Mouse (Mus musculus) thymus, postnatal 36 days (tissue): ENCODE measurements around the gene Doc2b.
"Not testable (repeated sequence)": the region's sequence is repeated elsewhere in the genome, so short reads cannot be mapped to it uniquely, and the experiment has no call there.

Experiments
- DNase-seq, 2 experiments: peaks; one replicate each; pipeline ENCODE4 v3.0.0; 2022; ENCODE audit warnings: mixed read lengths in 2 of 2

The Doc2b gene

DNA sequence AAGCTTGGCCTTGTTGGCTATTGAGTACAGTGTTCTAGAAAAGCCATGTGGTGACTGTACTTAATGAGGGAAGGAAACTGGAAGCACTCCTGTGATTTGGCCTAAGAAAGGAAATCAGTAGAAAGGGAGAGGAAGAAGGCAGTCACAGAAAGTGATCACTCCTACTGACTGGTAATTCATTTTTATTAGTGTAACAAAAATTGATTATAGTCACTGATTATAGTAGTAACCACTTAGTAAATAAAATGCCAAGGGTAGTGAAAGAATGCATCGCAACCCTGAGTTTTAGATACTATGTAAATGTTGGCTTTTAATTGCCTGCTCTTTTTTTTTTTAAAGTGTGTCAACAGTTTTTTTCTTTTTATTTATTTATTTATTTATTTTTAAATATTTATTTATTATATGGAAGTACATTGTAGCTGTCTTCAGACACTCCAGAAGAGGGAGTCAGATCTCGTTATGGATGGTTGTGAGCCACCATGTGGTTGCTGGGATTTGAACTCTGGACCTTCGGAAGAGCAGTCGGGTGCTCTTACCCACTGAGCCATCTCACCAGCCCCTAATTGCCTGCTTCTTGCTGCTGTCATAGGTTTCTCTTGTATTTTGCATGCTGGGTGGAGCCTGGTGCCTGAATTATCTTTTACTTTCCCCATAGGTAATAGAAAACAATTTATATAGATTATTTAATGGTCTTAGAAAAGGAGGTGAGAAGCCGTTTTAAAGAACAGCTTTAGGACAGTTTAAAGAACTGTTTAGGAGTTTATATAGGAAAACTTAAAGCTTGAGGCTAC, 60.2 kb downstream of the Doc2b start:
- DNase-seq = no peak

DNA sequence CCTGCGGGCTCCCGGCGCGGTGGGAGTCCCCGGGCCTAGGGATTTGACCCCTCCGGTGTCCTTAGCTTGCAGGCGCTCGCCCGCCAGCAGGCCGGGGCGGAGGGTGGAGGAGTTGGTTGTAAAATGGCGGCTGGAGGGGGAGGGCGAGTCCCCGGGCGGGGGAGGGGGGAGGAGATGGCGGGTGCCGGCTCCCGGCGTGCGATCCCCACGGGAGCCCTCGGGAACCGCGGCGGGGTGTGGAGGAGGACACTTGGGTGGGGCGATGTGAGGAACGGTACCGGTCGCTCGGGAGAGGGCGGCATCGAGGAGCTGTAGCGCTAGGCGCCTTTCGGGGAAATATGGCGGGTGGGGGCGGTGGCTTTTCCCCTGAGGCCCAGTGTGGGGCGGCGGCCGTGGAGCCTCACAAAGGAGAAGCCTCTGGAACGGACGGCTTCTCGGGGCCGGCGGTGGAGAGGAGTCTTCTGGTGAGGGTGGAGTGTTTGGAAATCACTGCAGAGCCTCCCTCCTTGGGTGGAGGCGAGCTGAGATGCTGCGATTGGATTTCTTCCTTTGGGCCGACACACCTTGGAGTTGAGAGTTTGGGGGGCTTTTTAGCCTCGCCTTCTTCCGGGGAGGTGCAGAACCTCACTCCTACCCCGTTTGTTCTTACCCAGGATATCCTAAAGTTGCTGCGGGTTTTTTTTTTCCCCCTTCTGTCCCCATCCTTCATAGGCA, 62.5 kb downstream of the Doc2b start:
- DNase-seq = peak; percentile 76 to 82

DNA sequence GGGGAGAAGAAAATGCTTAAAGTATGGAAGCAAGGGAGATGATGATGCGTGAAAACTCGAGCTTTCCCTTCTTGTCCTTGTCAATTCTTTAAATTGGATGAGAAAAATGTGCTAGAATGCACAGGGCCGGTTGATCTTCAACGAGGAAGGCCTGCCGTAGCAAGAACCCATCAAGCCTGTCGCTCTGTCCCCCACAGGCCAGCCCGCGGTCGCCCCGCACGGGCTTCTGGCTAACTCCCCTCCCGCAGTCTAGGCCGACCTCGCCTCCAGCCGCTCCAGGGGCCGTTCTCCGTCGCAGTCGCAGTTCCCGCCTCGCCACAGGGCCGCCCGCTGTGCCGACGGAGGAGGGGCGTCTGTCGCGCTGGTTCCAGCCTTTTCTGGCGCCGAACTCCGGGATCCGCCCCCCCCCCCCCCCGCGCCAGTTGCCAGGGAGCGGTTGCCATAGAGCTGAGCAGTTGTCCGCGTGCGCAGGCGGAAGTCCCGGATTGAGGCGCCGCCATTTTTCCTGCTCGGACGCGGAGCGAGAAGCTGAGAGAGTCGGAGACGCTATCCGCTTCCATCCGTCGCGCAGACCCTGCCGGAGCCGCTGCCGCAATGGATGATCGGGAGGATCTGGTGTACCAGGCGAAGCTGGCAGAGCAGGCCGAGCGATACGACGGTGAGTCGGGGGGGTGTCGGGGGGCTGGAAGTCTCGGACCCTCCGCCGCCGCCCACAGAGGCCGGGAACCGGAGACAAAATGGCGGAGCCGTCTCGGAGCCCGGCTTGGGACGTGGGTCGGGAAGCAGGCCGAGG, 63.2 kb downstream of the Doc2b start, which contains the start of gene Ywhae:
Gene Ywhae (plus strand): TSS at position 436 of the 793 bp plus-strand sequence.
- DNase-seq = peak; percentile 88 to 89

DNA sequence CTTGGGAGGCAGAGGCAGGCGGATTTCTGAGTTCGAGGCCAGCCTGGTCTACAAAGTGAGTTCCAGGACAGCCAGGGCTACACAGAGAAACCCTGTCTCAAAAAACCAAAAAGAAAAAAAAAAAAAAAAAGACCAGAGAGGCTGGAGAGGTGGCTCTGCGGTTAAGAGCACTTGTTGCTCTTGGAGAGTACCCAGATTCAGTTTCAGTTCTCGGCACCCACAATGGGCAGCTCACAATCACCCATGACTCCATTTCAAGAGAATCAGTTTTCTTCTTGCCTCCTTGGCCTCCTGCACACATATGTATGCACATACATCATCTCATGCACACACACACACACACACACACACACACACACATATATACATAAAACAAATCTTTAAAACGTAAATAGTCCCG, 68.2 kb downstream of the Doc2b start:
- DNase-seq = not testable (repeated sequence)

DNA sequence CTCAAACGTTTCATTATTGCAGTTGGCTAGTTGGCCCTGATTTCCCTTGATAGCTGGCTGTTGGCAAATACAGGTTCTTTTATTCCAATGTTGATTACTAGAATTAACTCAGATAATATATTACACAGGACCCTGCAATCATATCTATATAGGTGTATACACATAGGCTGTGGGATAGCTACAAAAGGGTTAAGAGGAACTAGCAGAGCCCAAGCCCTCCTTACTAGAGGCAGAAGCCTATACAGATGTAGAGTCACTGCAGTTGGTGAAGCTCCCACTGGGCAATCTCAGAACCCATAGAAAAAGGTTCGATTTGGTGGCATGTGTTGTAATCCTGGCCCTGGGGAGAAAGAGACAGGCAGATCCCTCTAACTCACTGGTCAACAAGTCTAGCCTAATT, 68.7 kb downstream of the Doc2b start:
- DNase-seq = no peak

DNA sequence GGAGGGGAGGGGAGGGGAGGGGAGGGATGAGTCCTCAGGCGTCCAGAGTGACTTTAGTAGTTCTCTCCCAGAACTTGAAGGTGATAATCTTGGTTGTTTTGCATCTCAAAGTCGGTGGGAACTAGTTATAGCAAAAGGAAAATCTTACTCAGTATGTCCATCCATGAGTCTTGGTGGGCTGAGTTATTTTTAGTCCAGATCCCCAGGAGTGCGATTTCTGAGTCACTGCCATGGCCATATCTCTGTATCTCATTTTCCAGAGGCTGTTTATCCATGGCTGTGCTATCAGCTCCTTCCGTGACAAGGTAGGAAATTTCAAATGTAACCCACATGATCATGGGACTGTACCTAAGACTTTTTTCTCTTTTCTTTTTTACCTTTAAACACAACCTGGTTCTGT, 73.5 kb downstream of the Doc2b start:
- no peak for DNase-seq
